Mouse (Mus musculus) intestine, embryonic 14.5 days (tissue): Measurements from ENCODE around the gene Hyal1. TPM values are rescaled to one million over a fixed set of nuclear protein-coding genes. Genes with fewer than 3 reads are reported as not detected.

ENCODE experiments used
- ATAC-seq: fragments of 200-750 bp; cut with Nextera tagmentation; replicated peaks from 2 replicates; pipeline ENCODE4 v1.8.0; 2017; ENCODE audit warnings: low read depth, moderate number of reproducible peaks, moderate TSS enrichment, moderate library complexity; ENCODE audit not compliant: low FRiP score, low TSS enrichment
- DNase-seq: peaks from one replicate; pipeline ENCODE4 v3.0.0-alpha.2; 2018; ENCODE audit warnings: low spot score
- H3K27ac ChIP-seq: fragments of 300-500 bp; sonication (generic); 2 replicates; pipeline ENCODE4 v1.5.1; 2014; ENCODE audit warnings: low read depth, mild to moderate bottlenecking, control low read depth
- H3K27me3 ChIP-seq: fragments of 300-500 bp; sonication (generic); replicated peaks from 2 replicates; pipeline ENCODE4 v1.6.1; 2014; ENCODE audit warnings: low read length, control low read depth; ENCODE audit not compliant: control insufficient read depth, insufficient read depth
- H3K36me3 ChIP-seq: fragments of 300-500 bp; sonication (generic); 2 replicates; pipeline ENCODE4 v1.6.1; 2014; ENCODE audit warnings: low read length, control low read depth; ENCODE audit not compliant: control insufficient read depth, insufficient read depth
- H3K4me1 ChIP-seq: fragments of 300-500 bp; sonication (generic); replicated peaks from 2 replicates; pipeline ENCODE4 v1.6.1; 2014; ENCODE audit warnings: low read length, control low read depth, mixed read lengths; ENCODE audit not compliant: control insufficient read depth, insufficient read depth
- H3K4me2 ChIP-seq: fragments of 300-500 bp; sonication (generic); 2 replicates; pipeline ENCODE4 v1.6.1; 2014; ENCODE audit warnings: low read length
- H3K4me3 ChIP-seq: fragments of 300-500 bp; sonication (generic); 2 replicates; pipeline ENCODE4 v1.5.1; 2014; ENCODE audit warnings: low read depth, low read length, control low read depth, mixed read lengths
- H3K9ac ChIP-seq: fragments of 300-500 bp; sonication (generic); 2 replicates; pipeline ENCODE4 v1.6.1; 2014; ENCODE audit warnings: mild to moderate bottlenecking, low read length
- H3K9me3 ChIP-seq: fragments of 300-500 bp; sonication (generic); 2 replicates; pipeline ENCODE4 v1.6.1; 2016; ENCODE audit warnings: low read length, control low read depth; ENCODE audit not compliant: control insufficient read depth
- WGBS: fragments of 180-500 bp; shearing (Covaris S2); extraction: QIAGEN DNeasy Blood & Tissue Kit; methylation state at CpG from one replicate; pipeline ENCODE4 v1.1.7; 2014; 5-methylcytosine and 5-hydroxymethylcytosine counted together
- polyA plus RNA-seq: library from polyadenylated mRNA; unstranded; fragments of >200 nt; fragmentation: Nextera tagmentation; extraction: Ambion mirVana; gene quantifications from 2 replicates; pipeline ENCODE4 v1.2.1, GENCODE M21; 2014

Hyal1 gene
- polyA plus RNA-seq, 1 experiment from 2014 or later: 5.1 TPM

- Histone ChIP-seq H3K36me3 (peaks cover 56% of the 10 kb centered on the region), H3K9ac (no peak overlapping the region), H3K4me1 (peaks cover 7% of the 10 kb centered on the region), H3K27ac (no peak overlapping the region), H3K27me3 (no peaks in the 10 kb centered on the region), H3K4me2 (no peak overlapping the region), H3K9me3 (no peaks in the 10 kb centered on the region), H3K4me3 (no peak overlapping the region)
- DNase-seq (no peak), ATAC-seq (no peak)
- WGBS: 86% methylated on average over 11 of the region's 11 CpGs
These were observed 16.6 kb downstream of the Hyal1 start for GRCm38 (mm10) chr9:107593101-107593976.

- WGBS: 75% methylated on average over 8 of the region's 8 CpGs
- ATAC-seq (no peak), DNase-seq (no peak)
- Histone ChIP-seq H3K4me1 (no peaks in the 10 kb centered on the region), H3K9me3 (no peaks in the 10 kb centered on the region), H3K36me3 (peaks cover 56% of the 10 kb centered on the region), H3K27me3 (no peaks in the 10 kb centered on the region), H3K27ac (no peak overlapping the region), H3K4me3 (no peak overlapping the region), H3K9ac (no peak overlapping the region), H3K4me2 (no peak overlapping the region)
These were observed 17.7 kb downstream of the Hyal1 start for GRCm38 (mm10) chr9:107594281-107595062.

GRCm38 (mm10) chr9:107596619-107597569 lies 20.2 kb downstream of the Hyal1 start:
- ATAC-seq: no peak
- H3K4me2 ChIP-seq: no peak overlapping the region
- no peaks in the 10 kb centered on the region for H3K9me3 ChIP-seq
- no peaks in the 10 kb centered on the region for H3K4me1 ChIP-seq
- peaks cover 32% of the 10 kb centered on the region for H3K36me3 ChIP-seq
- no peak overlapping the region for H3K4me3 ChIP-seq
- no peaks in the 10 kb centered on the region for H3K27me3 ChIP-seq
- no peak for DNase-seq
- WGBS: 87% methylated on average over 11 of the region's 11 CpGs
- no peak overlapping the region for H3K27ac ChIP-seq
- H3K9ac ChIP-seq: no peak overlapping the region

GRCm38 (mm10) chr9:107598385-107598784 lies 21.7 kb downstream of the Hyal1 start:
- no peaks in the 10 kb centered on the region for H3K9me3 ChIP-seq
- H3K4me1 ChIP-seq: peaks cover 3% of the 10 kb centered on the region; the same call in 1 of the 2 replicates
- 78% methylated on average over 5 of the region's 5 CpGs for WGBS
- no peak overlapping the region for H3K9ac ChIP-seq
- peaks cover 17% of the 10 kb centered on the region for H3K36me3 ChIP-seq
- H3K4me2 ChIP-seq: no peak overlapping the region
- H3K27me3 ChIP-seq: no peaks in the 10 kb centered on the region
- no peak overlapping the region for H3K27ac ChIP-seq
- no peak for DNase-seq
- no peak for ATAC-seq
- H3K4me3 ChIP-seq: no peak overlapping the region

- no peak for DNase-seq
- no peak for ATAC-seq
- H3K4me1 ChIP-seq: peaks cover 10% of the 10 kb centered on the region
- peaks cover 6% of the 10 kb centered on the region for H3K36me3 ChIP-seq
- H3K4me3 ChIP-seq: no peak overlapping the region
- H3K27me3 ChIP-seq: no peaks in the 10 kb centered on the region
- 83% methylated on average over 9 of the region's 9 CpGs for WGBS
- H3K9me3 ChIP-seq: no peaks in the 10 kb centered on the region
- H3K27ac ChIP-seq: no peak overlapping the region
- H3K9ac ChIP-seq: no peak overlapping the region
- no peak overlapping the region for H3K4me2 ChIP-seq
These were observed 22.7 kb downstream of the Hyal1 start for GRCm38 (mm10) chr9:107599433-107599832.

- Histone ChIP-seq H3K4me1 (peaks cover 14% of the 10 kb centered on the region), H3K36me3 (peaks cover 2% of the 10 kb centered on the region), H3K4me3 (no peak overlapping the region), H3K9ac (no peak overlapping the region), H3K27ac (no peak overlapping the region), H3K27me3 (no peaks in the 10 kb centered on the region), H3K9me3 (no peaks in the 10 kb centered on the region), H3K4me2 (no peak overlapping the region)
- DNase-seq (no peak), ATAC-seq (no peak)
- 62% methylated on average over 14 of the region's 14 CpGs for WGBS
These were observed 23.1 kb downstream of the Hyal1 start for GRCm38 (mm10) chr9:107599842-107600241.

- Histone ChIP-seq H3K27ac (no peak overlapping the region), H3K9me3 (no peaks in the 10 kb centered on the region), H3K4me1 (peaks cover 16% of the 10 kb centered on the region), H3K4me3 (no peak overlapping the region), H3K4me2 (no peak overlapping the region), H3K9ac (no peak overlapping the region), H3K36me3 (no peaks in the 10 kb centered on the region), H3K27me3 (no peaks in the 10 kb centered on the region)
- WGBS: 78% methylated on average over 12 of the region's 12 CpGs
- ATAC-seq (no peak), DNase-seq (no peak)
These were observed 24.0 kb downstream of the Hyal1 start for GRCm38 (mm10) chr9:107600745-107601144.

GRCm38 (mm10) chr9:107601275-107601674 lies 24.5 kb downstream of the Hyal1 start:
- 83% methylated on average over 11 of the region's 11 CpGs for WGBS
- DNase-seq: no peak

More at GRCm38 (mm10) chr9:107601275-107601674, 24.5 kb downstream of the Hyal1 start:
- no peaks in the 10 kb centered on the region for H3K36me3 ChIP-seq
- H3K27ac ChIP-seq: no peak overlapping the region
- H3K4me3 ChIP-seq: no peak overlapping the region
- no peak for ATAC-seq
- H3K4me1 ChIP-seq: peaks cover 16% of the 10 kb centered on the region
- H3K4me2 ChIP-seq: no peak overlapping the region
- H3K27me3 ChIP-seq: no peaks in the 10 kb centered on the region
- H3K9ac ChIP-seq: no peak overlapping the region
- H3K9me3 ChIP-seq: no peaks in the 10 kb centered on the region
